Mouse (Mus musculus): ENCODE results near the gene P3h4.
A peak's percentile ranks its signal among the peaks of the same experiment; 100 is the strongest.
"Not testable (repeated sequence)": the region's sequence is repeated elsewhere in the genome, so short reads cannot be mapped to it uniquely, and the experiment has no call there.

P3h4 gene

GRCm38 (mm10) chr11:100391081-100391883 lies 23.4 kb downstream of the P3h4 start:
- DNase-seq: peak; percentile 71

GRCm38 (mm10) chr11:100389931-100390445 lies 24.6 kb downstream of the P3h4 start:
- DNase-seq: peak; percentile 62

- DNase-seq: peak; percentile 88
These were observed 26.0 kb downstream of the P3h4 start for GRCm38 (mm10) chr11:100388588-100388987.

DNA sequence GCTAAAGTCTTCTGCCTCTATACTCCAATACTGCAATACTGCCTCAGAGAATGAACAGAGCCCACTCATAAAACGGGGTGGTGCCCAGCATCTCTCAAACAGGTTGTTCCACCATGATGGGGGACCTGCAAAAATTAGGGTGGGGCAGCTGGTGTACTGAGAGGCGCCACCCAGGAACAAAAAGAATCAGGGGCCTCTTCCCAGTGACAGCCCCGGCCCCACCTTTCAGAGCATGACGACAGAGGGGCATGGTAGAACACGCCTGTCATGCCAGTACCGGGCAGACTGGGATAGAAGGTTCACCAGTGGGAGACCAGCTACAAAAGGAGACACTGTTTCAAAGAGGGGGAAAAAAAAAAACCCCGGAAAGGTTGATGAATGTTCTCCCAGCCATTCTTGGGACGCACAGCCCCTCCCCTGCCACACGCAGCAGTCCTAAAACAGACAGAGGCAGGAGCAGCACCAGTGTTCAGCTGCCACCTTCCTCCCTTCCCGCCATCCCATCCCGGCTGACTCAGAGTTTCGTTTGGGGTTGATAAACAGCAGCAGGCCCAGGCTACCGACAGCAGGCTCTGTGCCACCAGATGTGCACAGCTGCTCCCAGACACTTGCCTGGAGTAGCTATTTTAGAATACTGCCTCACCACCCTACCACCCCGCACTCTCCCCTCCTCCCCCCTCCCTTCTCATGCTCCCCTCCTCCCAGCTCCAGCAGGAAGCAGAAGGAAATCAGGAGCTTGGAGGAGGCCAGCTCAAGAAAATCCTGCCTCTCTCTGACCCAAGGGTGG lies 26.9 kb downstream of the P3h4 start:
- peak; percentile 63 for DNase-seq

GRCm38 (mm10) chr11:100387111-100387510 lies 27.5 kb downstream of the P3h4 start:
- DNase-seq: no peak

DNA sequence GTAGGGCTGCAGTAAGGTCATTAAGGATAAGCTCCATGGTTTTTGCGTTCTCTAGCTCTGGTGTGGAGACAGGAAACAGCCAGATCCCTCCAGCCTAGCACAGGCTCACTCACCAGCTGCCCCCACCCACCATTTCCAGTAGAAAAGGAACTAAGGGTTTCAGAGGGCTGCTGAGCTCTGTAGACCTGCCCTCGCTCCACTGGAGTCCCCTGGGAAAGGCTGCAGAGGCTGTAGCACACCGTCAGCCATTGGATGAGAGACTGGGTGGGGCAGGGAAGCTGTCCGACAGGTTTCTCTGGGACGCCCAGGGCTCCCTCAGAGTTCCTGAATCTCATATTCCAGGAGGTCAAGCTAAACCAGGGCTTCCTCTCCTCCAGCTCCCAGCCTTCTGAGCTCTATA lies 28.1 kb downstream of the P3h4 start:
- DNase-seq: peak; percentile 64

DNA sequence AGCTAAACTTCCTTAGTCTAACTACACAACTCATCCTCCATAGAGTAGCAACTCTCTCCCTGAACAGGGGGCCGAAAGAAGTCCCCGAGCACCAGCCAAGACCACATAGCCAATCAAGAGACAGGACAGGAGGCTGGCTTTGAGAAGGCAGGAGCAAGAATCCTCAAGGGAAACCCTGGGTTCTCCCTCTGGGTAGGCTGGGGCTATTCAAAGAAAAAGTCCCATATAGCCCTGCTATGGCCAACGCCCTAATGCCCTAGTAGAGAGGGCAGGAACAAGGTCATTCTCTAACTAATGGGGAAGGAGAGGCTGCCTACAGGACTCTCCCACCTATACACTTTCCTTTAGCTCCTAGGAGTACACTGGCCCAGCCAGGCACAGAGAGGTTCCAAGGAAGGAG lies 29.6 kb downstream of the P3h4 start:
- DNase-seq: no peak

DNA sequence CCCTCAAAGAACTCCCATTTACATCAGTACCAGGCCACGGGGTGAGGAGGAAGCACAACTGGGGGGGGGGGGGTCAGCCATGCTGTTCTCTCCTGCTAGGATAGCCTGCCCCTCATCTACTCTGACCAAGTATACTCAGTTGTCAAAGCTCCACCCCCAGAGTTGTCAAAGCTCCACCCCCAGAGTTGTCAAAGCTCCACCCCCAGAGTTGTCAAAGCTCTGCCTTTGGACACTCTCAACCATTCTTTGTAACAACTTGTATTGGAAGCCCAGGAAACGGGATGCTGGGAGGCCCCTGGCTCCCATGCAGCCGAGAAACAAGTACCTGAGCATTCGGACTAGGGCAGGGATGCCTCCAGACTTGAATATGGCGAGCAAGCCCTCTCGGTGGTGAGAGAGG lies 32.0 kb downstream of the P3h4 start:
- DNase-seq: no peak

DNA sequence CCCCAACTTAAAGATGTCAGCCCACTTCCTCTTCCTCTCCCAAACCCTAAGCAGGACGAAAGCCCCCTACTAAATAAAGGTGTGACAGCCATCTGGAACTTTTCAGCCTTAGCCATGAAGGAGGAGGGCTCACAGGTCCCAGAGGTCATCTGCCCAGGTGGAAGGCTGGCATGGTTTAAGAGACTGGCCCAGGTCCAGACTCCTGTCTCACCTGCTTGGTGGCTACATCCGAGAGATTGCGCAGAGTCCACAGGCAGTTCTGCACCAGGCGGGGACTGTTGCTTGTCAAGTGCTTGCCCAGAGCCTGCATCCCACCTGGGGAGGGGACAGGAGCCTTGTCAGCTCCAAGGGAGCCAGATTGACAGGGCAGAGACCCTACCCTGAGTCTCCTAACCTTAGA lies 35.3 kb downstream of the P3h4 start:
- no peak for DNase-seq

- DNase-seq: no peak
These were observed 36.2 kb downstream of the P3h4 start for GRCm38 (mm10) chr11:100378446-100378845.

- no peak for DNase-seq
These were observed 36.6 kb downstream of the P3h4 start for GRCm38 (mm10) chr11:100377989-100378388.

DNA sequence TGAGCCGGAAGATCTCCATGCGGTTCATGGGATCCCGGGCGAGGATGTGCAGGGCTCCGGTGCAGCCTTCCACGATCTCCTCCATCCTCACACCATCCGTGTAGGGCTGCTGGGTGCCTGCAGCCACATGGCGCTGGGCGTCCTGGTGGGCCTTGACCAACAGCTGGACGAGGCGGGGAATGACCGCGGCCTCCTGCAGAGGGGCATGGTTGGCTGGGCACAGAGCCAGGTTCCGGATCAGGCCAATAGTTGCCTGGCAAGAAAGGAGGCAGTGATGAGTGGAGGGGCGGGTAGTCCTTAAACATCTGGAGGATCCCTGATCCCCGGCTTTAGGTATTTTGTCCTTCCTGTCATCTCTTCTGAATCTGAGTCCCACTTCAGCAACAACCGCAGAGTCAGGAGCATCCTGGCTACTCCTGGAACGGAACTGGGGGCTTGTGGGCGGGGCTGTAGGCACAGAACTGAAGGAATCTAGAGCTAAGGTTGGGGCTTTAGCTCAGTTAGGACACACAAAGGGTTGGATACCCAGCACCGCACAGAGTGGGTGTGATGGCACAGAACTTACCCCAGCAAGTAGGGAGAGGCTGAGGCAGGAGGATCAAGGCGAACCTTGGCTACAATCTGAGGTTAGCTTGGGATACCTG lies 37.8 kb downstream of the P3h4 start:
- no peak for DNase-seq

DNA sequence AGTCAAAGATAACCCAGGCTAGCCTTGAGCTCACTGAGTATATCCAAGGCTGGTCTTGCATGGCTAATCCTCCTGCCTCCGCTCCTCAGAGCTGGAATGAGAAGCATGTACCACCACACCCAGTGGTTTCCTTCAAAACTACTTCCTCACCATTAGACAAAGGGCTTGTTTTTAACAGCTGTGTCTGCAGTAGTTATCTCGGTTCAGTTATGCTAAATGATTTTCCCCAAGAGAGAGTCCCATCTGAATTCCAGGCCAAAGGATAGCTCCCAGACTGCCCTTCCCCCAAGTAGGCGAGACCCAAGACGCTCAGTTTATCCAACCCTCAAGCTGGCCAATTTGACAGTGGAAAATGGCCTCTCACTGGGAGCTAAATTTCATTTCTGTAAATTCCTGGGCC lies 38.6 kb downstream of the P3h4 start:
- DNase-seq: no peak

DNA sequence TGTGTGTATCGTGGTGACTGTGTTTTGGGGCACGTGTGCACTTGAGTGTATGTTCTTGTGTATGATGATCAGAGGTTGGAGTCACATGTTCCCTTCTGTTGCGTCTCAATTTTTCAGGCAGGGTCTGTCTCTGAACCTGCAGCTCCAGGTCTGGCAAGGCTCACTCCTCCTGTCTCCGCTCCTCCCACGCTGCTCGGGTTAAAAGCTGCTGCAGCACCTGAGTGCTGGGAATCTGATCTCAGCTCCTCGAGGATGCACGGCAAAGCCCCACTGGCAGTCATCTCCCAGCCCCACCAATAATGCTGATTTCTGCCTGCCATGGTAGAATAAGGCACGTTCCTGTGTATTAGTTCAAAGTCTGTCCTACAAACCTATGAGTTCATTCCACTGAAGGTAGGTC lies 39.5 kb downstream of the P3h4 start:
- no peak for DNase-seq

DNA sequence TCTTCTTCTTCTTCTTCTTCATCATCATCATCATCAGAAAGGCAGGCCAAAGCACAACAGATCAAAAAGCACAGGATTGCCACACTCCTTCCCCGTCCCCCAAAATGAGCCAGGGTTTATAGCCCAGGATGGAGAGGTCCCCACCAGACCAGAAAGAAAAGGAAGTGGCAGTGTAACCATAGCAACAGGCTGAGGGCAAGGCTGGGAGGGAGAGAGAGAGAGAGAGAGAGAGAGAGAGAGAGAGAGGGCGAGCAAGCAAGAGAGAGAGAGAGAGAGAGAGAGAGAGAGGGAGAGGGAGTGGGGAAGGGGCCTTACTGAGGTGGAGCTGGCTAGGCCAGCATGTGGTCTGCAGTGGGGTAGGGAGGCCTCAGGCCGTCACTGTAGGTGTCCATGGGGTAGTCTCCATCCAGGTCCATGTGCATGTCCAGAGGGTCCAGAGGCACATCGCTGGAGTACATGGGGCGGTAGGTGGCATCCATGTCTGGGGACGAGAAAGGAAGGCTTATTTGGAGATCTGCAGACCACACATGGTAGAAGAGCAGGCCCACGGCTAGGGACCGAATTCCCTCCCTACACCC lies 42.6 kb downstream of the P3h4 start:
- no peak for DNase-seq

DNA sequence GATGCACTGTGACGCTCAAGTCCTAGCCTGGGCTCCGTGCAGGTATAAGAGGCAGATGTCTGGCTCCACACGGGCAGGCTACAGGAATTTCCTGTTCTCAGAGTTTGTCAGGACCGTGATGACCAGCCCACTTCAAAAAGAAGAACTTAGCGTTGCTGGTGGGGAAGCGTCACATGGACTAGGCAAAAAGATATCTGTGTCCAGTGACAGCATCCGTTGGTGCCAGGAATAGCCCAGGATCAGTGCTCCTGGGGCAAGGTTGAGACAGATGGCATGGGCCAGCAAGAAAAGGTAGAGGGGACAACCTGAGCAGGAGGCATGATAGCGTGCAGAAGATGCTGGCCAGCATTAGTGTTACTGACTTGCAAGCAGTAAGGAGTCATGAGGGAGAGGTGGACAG lies 44.8 kb downstream of the P3h4 start:
- no peak for DNase-seq

DNA sequence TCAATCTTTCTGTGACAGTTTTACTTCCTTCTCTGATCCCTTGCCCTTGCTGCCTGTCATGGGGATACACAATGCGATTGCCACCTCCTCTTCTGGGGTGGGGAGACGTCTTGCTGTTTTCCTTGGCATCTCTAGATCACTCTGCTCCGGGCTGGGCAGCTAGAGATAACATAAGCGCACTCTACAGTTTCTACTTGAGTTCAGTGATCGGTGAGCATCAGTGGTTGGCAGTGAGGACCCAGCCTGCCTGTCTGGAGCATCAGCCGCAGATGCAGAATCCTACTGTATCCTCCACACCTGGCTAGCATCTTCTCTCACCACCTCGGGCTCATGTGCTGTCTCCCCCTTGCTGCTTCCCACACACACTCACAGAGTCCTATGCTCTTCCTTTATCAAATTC lies 45.5 kb downstream of the P3h4 start:
- DNase-seq: no peak

- DNase-seq: peak; percentile 84
These were observed 51.6 kb downstream of the P3h4 start for GRCm38 (mm10) chr11:100362979-100363562.

- DNase-seq: peak; percentile 80
These were observed 52.2 kb downstream of the P3h4 start for GRCm38 (mm10) chr11:100362209-100362978.

- not testable (repeated sequence) for DNase-seq
These were observed 53.6 kb downstream of the P3h4 start for GRCm38 (mm10) chr11:100361059-100361458.

- no peak for DNase-seq
These were observed 54.5 kb downstream of the P3h4 start for GRCm38 (mm10) chr11:100360175-100360574.

Data from kidney, adult 18-20 months (tissue).